ENCODE assay signal across 13 mouse cellular contexts in the genomic region with DNA sequence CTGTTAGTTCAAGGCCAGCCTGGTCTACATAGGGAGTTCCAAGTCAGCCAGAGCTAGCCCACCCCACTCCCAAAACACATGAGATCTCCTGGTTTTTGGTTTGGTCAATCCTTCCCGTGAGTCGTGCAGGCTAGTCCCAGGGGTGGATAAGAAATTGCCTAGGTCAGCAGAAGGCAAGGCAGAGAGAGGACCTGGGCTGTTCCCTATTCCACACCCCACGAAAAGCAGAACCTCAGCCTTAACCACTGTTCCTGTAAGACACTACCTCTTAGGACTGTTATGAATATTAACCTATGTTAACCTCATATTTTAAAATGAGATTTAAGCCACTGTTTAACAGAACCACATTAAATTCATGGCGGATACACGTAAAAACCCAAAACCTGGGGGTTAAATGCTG. TPM values are rescaled to one million over a fixed set of nuclear protein-coding genes. Genes with fewer than 3 reads are reported as not detected.
DNase-seq lines count a peak whose midpoint lies in the region; ATAC-seq and TF ChIP-seq lines count a peak whose summit lies in the region.
"Had no signal": no experiment of that assay in that cellular context is flagged by ENCODE, and none has a peak within 500 bp of the region (broad histone marks: within the 10 kb centered on the region; RNA-seq: fewer than 3 reads in every experiment).

No protein-coding gene starts in this region.

- H3K9ac ChIP-seq in kidney, embryonic 14.5 days (ENCODE audit: low read depth, low read length): no peak overlapping the region
- H3K9ac ChIP-seq: embryonic facial prominence, embryonic 12.5 days had no signal

- no peak for ATAC-seq in kidney, embryonic 14.5 days (ENCODE audit: low FRiP score, low TSS enrichment)
- ATAC-seq in hematopoietic stem cell, adult 5-6 weeks (replicated peaks in 1 of 2; ENCODE audit: insufficient read depth in 1 of 2, low FRiP score in 2 of 2, low TSS enrichment in 1 of 2, low read depth in 1 of 2, poor library complexity in 2 of 2, severe bottlenecking in 2 of 2): peak; percentile 66 to 88
- ATAC-seq in megakaryocyte, adult 5-6 weeks (ENCODE audit: poor library complexity, severe bottlenecking): peak; percentile 73
- ATAC-seq: forebrain, embryonic 14.5 days; inflammation-experienced regulatory T-cells, adult 6 months had no signal

- no peaks in the 10 kb centered on the region; the same call in 1 of the 2 replicates for H3K36me3 ChIP-seq in kidney, embryonic 14.5 days (ENCODE audit: control insufficient read depth, insufficient read depth, low read length)
- H3K36me3 ChIP-seq: embryonic facial prominence, embryonic 12.5 days had no signal

- no peak overlapping the region for H3K4me3 ChIP-seq in gastrocnemius, adult 2 months
- H3K4me3 ChIP-seq in kidney, embryonic 14.5 days (ENCODE audit: low read length): no peak overlapping the region
- H3K4me3 ChIP-seq: embryonic facial prominence, embryonic 12.5 days had no signal

- TF ChIP-seq CTCF in gastrocnemius, adult 2 months (IDR thresholded peaks at IDR 0.05): no peak

- DNase-seq in gastrocnemius, adult 2 months: no peak
- DNase-seq in gastrocnemius, adult 18-20 months (ENCODE audit: low spot score): no peak
- DNase-seq in kidney, adult 11 months: no peak
- no peak for DNase-seq in frontal cortex, postnatal 36 days (ENCODE audit: low spot score in 2 of 2)
- no peak for DNase-seq in thymus, adult 18-20 months
- DNase-seq: spleen, adult 18-20 months; thymus, adult 2 months had no signal

- peak overlapping the region; percentile 82 for H3K27ac ChIP-seq in gastrocnemius, adult 2 months
- peak overlapping the region; percentile 4; the same call in 1 of the 2 replicates for H3K27ac ChIP-seq in kidney, embryonic 14.5 days (ENCODE audit: low read depth, low read length)

- intact Hi-C loops in gastrocnemius, adult 2 months (cut with DNase I): no loop called here

- 64% methylated on average over 5 of the region's 5 CpGs for WGBS in kidney, embryonic 14.5 days

- H3K4me1 ChIP-seq in kidney, embryonic 14.5 days (ENCODE audit: control insufficient read depth, insufficient read depth, low read length): peaks cover 37% of the 10 kb centered on the region

- H3K9me3 ChIP-seq in kidney, embryonic 14.5 days (ENCODE audit: control insufficient read depth, low read length): no peaks in the 10 kb centered on the region
- H3K9me3 ChIP-seq: embryonic facial prominence, embryonic 12.5 days had no signal

- no peaks in the 10 kb centered on the region for H3K27me3 ChIP-seq in kidney, embryonic 14.5 days (ENCODE audit: control insufficient read depth, insufficient read depth, low read length)
- H3K27me3 ChIP-seq: embryonic facial prominence, embryonic 12.5 days had no signal

- H3K4me2 ChIP-seq in kidney, embryonic 14.5 days (replicated peaks; ENCODE audit: low read depth, low read length): no peak overlapping the region
- H3K4me2 ChIP-seq: embryonic facial prominence, embryonic 12.5 days had no signal

RNA-seq across cellular contexts. Expression of gene Tspan9, which starts 8.4 kb away (rescaled TPM):
- 10 to 100 TPM; 21.8 to 41.9 TPM for total RNA-seq in gastrocnemius, adult 2 months (2021)
- 10 to 100 TPM; 31.2 to 47.6 TPM for total RNA-seq in gastrocnemius, adult 18-20 months (2021)
- 96.6 and 100 TPM in 2 replicates for polyA plus RNA-seq in kidney, embryonic 14.5 days (2014; fragmentation: Nextera tagmentation; extraction: Ambion mirVana)
- 2.5 and 14.3 TPM in 2 replicates for total RNA-seq in hematopoietic stem cell, adult 5-6 weeks (2017)
- total RNA-seq in megakaryocyte, adult 5-6 weeks (2015): not detected in 2 replicates
- total RNA-seq in megakaryocyte, adult 5-6 weeks (2017): 0.26 and 1.3 TPM in 2 replicates
